In genomic region chr1:180402481-180403081, GRCm38 (mm10) we compare ENCODE assay signal across 10 mouse cellular contexts.
A peak's percentile ranks its signal among the peaks of the same experiment; 100 is the strongest.
DNase-seq lines count a peak whose midpoint lies in the region; ATAC-seq and TF ChIP-seq lines count a peak whose summit lies in the region.
"Had no signal": no experiment of that assay in that cellular context is flagged by ENCODE, and none has a peak within 500 bp of the region (broad histone marks: within the 10 kb centered on the region; RNA-seq: fewer than 3 reads in every experiment).

No protein-coding gene starts in this region.

- H3K4me1 ChIP-seq in kidney, adult 2 months (ENCODE audit: control insufficient read depth, insufficient read depth, low read length) = peaks cover 27% of the 10 kb centered on the region
- peaks cover 21% of the 10 kb centered on the region for H3K4me1 ChIP-seq in neural tube, embryonic 15.5 days
- H3K4me1 ChIP-seq in hindbrain, embryonic 14.5 days (replicated peaks; ENCODE audit: control insufficient read depth, insufficient read depth, low read length) = no peaks in the 10 kb centered on the region; the same call in 1 of the 2 replicates

- no peaks in the 10 kb centered on the region for H3K9me3 ChIP-seq in neural tube, embryonic 15.5 days (replicated peaks)
- no peaks in the 10 kb centered on the region for H3K9me3 ChIP-seq in hindbrain, embryonic 14.5 days (ENCODE audit: control insufficient read depth, low read length)

- H3K4me3 ChIP-seq in kidney, adult 2 months (ENCODE audit: insufficient read depth, low read depth, low read length) = no peak overlapping the region
- no peak overlapping the region for H3K4me3 ChIP-seq in neural tube, embryonic 15.5 days (replicated peaks)
- H3K4me3 ChIP-seq in hindbrain, embryonic 14.5 days (replicated peaks; ENCODE audit: low read length) = no peak overlapping the region

- no peak overlapping the region for H3K9ac ChIP-seq in neural tube, embryonic 15.5 days (replicated peaks)
- H3K9ac ChIP-seq in hindbrain, embryonic 14.5 days = no peak overlapping the region

- no peak for ATAC-seq in neural tube, embryonic 15.5 days (ENCODE audit: low FRiP score)
- ATAC-seq in hindbrain, embryonic 14.5 days (ENCODE audit: low FRiP score) = no peak

- no peaks in the 10 kb centered on the region for H3K27me3 ChIP-seq in kidney, adult 2 months (replicated peaks; ENCODE audit: control insufficient read depth, insufficient read depth, low read length)
- H3K27me3 ChIP-seq in neural tube, embryonic 15.5 days (replicated peaks) = no peaks in the 10 kb centered on the region
- no peaks in the 10 kb centered on the region for H3K27me3 ChIP-seq in hindbrain, embryonic 14.5 days (ENCODE audit: control insufficient read depth, insufficient read depth, low read length)

- no peak overlapping the region for H3K4me2 ChIP-seq in neural tube, embryonic 15.5 days
- H3K4me2 ChIP-seq in hindbrain, embryonic 14.5 days (replicated peaks) = no peak overlapping the region

- DNase-seq in kidney, adult 2 months = peak; percentile 78
- DNase-seq in kidney, adult 11 months = no peak
- DNase-seq in heart, adult 9 months (ENCODE audit: low spot score in 2 of 2) = peak; percentile 77 to 88
- peak; percentile 45 to 74 for DNase-seq in kidney, postnatal 36 days
- no peak for DNase-seq in gastrocnemius, postnatal 36 days
- no peak for DNase-seq in natural killer cell, adult 2 months (ENCODE audit: low spot score in 2 of 2)
- no peak for DNase-seq in hindbrain, embryonic 14.5 days (ENCODE audit: low spot score)
- DNase-seq: cerebellum, adult 11 months; gastrocnemius, postnatal 14 days had no signal

- no peaks in the 10 kb centered on the region for H3K36me3 ChIP-seq in kidney, adult 2 months (ENCODE audit: control insufficient read depth, insufficient read depth, low read length)
- H3K36me3 ChIP-seq in neural tube, embryonic 15.5 days = no peaks in the 10 kb centered on the region
- H3K36me3 ChIP-seq in hindbrain, embryonic 14.5 days (replicated peaks; ENCODE audit: control insufficient read depth, insufficient read depth) = no peaks in the 10 kb centered on the region

- WGBS in kidney, adult 2 months = 64% methylated on average over 11 of the region's 11 CpGs
- whole genome bisulfite sequencing in neural tube, embryonic 15.5 days = 83% methylated on average over 11 of the region's 11 CpGs
- 86% methylated on average over 11 of the region's 11 CpGs for WGBS in hindbrain, embryonic 14.5 days

- peak overlapping the region; percentile 97 for H3K27ac ChIP-seq in kidney, adult 2 months (ENCODE audit: insufficient read depth, low read depth, low read length)
- peak overlapping the region; percentile 52; the same call in 1 of the 2 replicates for H3K27ac ChIP-seq in neural tube, embryonic 15.5 days (replicated peaks)
- no peak overlapping the region for H3K27ac ChIP-seq in hindbrain, embryonic 14.5 days

- no peak for TF ChIP-seq CTCF in kidney, adult 2 months (conservative IDR thresholded peaks at IDR 0.05; ENCODE audit: insufficient read depth, insufficient read length, low read depth, low read length)

- intact Hi-C loops in gastrocnemius, postnatal 36 days (cut with DNase I) = loop anchor here (10.0 kb wide), 1 partner anchor 548 kb away; no protein-coding TSS in a partner anchor

- TF ChIP-seq POLR2A in kidney, adult 2 months (IDR thresholded peaks at IDR 0.05; ENCODE audit: low read depth, low read length) = no peak

Comparison
In these comparisons a context has a peak if more than half of its experiments do, and no peak if none do; other contexts are left out.
1. DNase-seq: peak in kidney, adult 2 months (single experiment), heart, adult 9 months (2 of 2) and kidney, postnatal 36 days (2 of 2); none in kidney, adult 11 months (single experiment), gastrocnemius, postnatal 36 days (0 of 2), natural killer cell, adult 2 months (0 of 2) and hindbrain, embryonic 14.5 days (single experiment).